In the genomic region with DNA sequence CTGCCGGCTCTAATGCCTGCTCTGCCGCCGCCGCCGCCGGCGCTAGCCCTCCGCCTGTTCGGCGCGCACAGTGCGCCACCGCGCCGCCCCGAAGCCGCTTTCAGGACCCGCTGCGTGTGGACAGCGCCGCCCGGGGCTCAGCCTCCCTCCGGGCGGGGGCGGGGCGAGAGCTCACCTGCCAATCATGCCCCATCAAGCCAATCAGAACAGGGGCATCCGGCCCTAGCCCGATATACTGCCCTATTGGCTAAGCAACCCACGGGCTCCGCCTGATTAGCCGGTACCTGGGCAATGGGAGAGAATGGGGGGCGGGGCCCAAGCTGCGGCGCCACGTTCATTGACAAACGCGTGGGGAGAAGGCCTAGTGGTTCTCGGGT, we compare ENCODE assay signal across 8 mouse cellular contexts. TPM values are rescaled to one million over a fixed set of nuclear protein-coding genes. Genes with fewer than 3 reads are reported as not detected.
DNase-seq lines count a peak whose midpoint lies in the region; ATAC-seq and TF ChIP-seq lines count a peak whose summit lies in the region.

No protein-coding gene starts in this region.

- peak; percentile 93 to 94 for DNase-seq in adrenal gland, postnatal 36 days
- peak; percentile 49 for DNase-seq in heart, adult 8-10 months (ENCODE audit: low spot score)
- DNase-seq in kidney, adult 18-20 months = peak; percentile 83
- peak; percentile 93 for DNase-seq in midbrain, embryonic 14.5 days

- H3K36me3 ChIP-seq in embryonic facial prominence, embryonic 12.5 days = no peaks in the 10 kb centered on the region
- no peaks in the 10 kb centered on the region for H3K36me3 ChIP-seq in limb, embryonic 13.5 days
- no peaks in the 10 kb centered on the region for H3K36me3 ChIP-seq in midbrain, embryonic 14.5 days (ENCODE audit: control insufficient read depth, insufficient read depth, low read length)
- H3K36me3 ChIP-seq in small intestine, adult 2 months (ENCODE audit: control insufficient read depth, insufficient read depth, low read length) = no peaks in the 10 kb centered on the region

- ATAC-seq in embryonic facial prominence, embryonic 12.5 days (ENCODE audit: insufficient number of reproducible peaks, insufficient read depth, low FRiP score, low TSS enrichment) = peak; percentile 97
- ATAC-seq in limb, embryonic 13.5 days (ENCODE audit: low FRiP score, low read depth) = peak; percentile 100
- peak; percentile 96 for ATAC-seq in midbrain, embryonic 14.5 days (ENCODE audit: low FRiP score, low TSS enrichment)
- ATAC-seq in erythroblast, adult 5-6 weeks (replicated peaks; ENCODE audit: low FRiP score, poor library complexity, severe bottlenecking) = no peak

- H3K27ac ChIP-seq in embryonic facial prominence, embryonic 12.5 days = no peak overlapping the region
- no peak overlapping the region for H3K27ac ChIP-seq in limb, embryonic 13.5 days
- peak overlapping the region; percentile 77 for H3K27ac ChIP-seq in midbrain, embryonic 14.5 days (replicated peaks; ENCODE audit: low read depth, low read length)
- H3K27ac ChIP-seq in small intestine, adult 2 months (ENCODE audit: insufficient read depth, low read depth, low read length) = no peak overlapping the region

- H3K4me2 ChIP-seq in embryonic facial prominence, embryonic 12.5 days (replicated peaks) = peak overlapping the region; percentile 72
- H3K4me2 ChIP-seq in limb, embryonic 13.5 days (replicated peaks) = peak overlapping the region; percentile 80
- H3K4me2 ChIP-seq in midbrain, embryonic 14.5 days (ENCODE audit: low read length) = peak overlapping the region; percentile 60

- no peak for TF ChIP-seq POLR2A in small intestine, adult 2 months (IDR thresholded peaks at IDR 0.05; ENCODE audit: low read depth, low read length)

- H3K27me3 ChIP-seq in embryonic facial prominence, embryonic 12.5 days = peaks cover 98% of the 10 kb centered on the region
- H3K27me3 ChIP-seq in limb, embryonic 13.5 days = peaks cover 100% of the 10 kb centered on the region
- H3K27me3 ChIP-seq in midbrain, embryonic 14.5 days (ENCODE audit: control insufficient read depth, insufficient read depth, low read length) = peaks cover 90% of the 10 kb centered on the region
- H3K27me3 ChIP-seq in small intestine, adult 2 months (ENCODE audit: control insufficient read depth, insufficient read depth, low read length) = peaks cover 51% of the 10 kb centered on the region

- no peak for TF ChIP-seq CTCF in small intestine, adult 2 months (IDR thresholded peaks at IDR 0.05; ENCODE audit: extremely low read depth, insufficient read length, insufficient replicate concordance, low read depth, low read length)

- H3K9ac ChIP-seq in embryonic facial prominence, embryonic 12.5 days = no peak overlapping the region
- no peak overlapping the region for H3K9ac ChIP-seq in limb, embryonic 13.5 days
- peak overlapping the region; percentile 59 for H3K9ac ChIP-seq in midbrain, embryonic 14.5 days (replicated peaks; ENCODE audit: low read length)

- 0% methylated on average over 38 of the region's 38 CpGs for WGBS in embryonic facial prominence, embryonic 12.5 days
- WGBS in limb, embryonic 13.5 days = 0% methylated on average over 38 of the region's 38 CpGs
- WGBS in midbrain, embryonic 14.5 days = under 1% methylated on average over 38 of the region's 38 CpGs
- 2% methylated on average over 38 of the region's 38 CpGs for WGBS in small intestine, adult 2 months

- no peaks in the 10 kb centered on the region for H3K9me3 ChIP-seq in embryonic facial prominence, embryonic 12.5 days
- H3K9me3 ChIP-seq in limb, embryonic 13.5 days = no peaks in the 10 kb centered on the region
- H3K9me3 ChIP-seq in midbrain, embryonic 14.5 days (ENCODE audit: control insufficient read depth, low read length) = no peaks in the 10 kb centered on the region

- peak overlapping the region; percentile 35 for H3K4me3 ChIP-seq in embryonic facial prominence, embryonic 12.5 days
- H3K4me3 ChIP-seq in limb, embryonic 13.5 days = peak overlapping the region; percentile 44
- H3K4me3 ChIP-seq in midbrain, embryonic 14.5 days (replicated peaks; ENCODE audit: low read depth, low read length) = peak overlapping the region; percentile 45
- peak overlapping the region; percentile 55 for H3K4me3 ChIP-seq in small intestine, adult 2 months (ENCODE audit: low read depth, low read length)

- 0 out of 2 replicates have a peak, but pooled peaks cover 10% of the 10 kb centered on the region for H3K4me1 ChIP-seq in embryonic facial prominence, embryonic 12.5 days
- peaks cover 22% of the 10 kb centered on the region for H3K4me1 ChIP-seq in limb, embryonic 13.5 days
- 0 out of 2 replicates have a peak, but pooled peaks cover 11% of the 10 kb centered on the region for H3K4me1 ChIP-seq in midbrain, embryonic 14.5 days (ENCODE audit: control insufficient read depth, insufficient read depth, low read length)
- peaks cover 10% of the 10 kb centered on the region; the same call in 1 of the 2 replicates for H3K4me1 ChIP-seq in small intestine, adult 2 months (ENCODE audit: control insufficient read depth, insufficient read depth, insufficient read length, low read length)

RNA-seq across cellular contexts. Expression of gene Pax5, which starts 5.9 kb away (rescaled TPM):
- total RNA-seq in adrenal gland, postnatal 36 days (2021) = under 1 TPM; 0.63 to 0.66 TPM
- polyA plus RNA-seq in embryonic facial prominence, embryonic 12.5 days (2016; fragmentation: Nextera tagmentation; extraction: Ambion mirVana) = 0.03 and 0.19 TPM in 2 replicates
- 1 to 10 TPM in 1 of 4 experiments, under 1 TPM in 3; 0.22 to 2.7 (median 0.55) TPM for total RNA-seq in heart, adult 8-10 months (2022)
- not detected in 2 replicates for polyA plus RNA-seq in limb, embryonic 13.5 days (2015; fragmentation: Nextera tagmentation; extraction: Ambion mirVana)
- 9.2 and 11.3 TPM in 2 replicates for polyA plus RNA-seq in midbrain, embryonic 14.5 days (2014; fragmentation: Nextera tagmentation; extraction: Ambion mirVana)
- 1.2 and 6.3 TPM in 2 replicates for polyA plus RNA-seq in small intestine, adult 2 months (2012; rRNA removed)
- total RNA-seq in erythroblast, adult 5-6 weeks (2015; ENCODE audit: low replicate concordance) = 0.63 TPM in 1 of 2 replicates, not detected in the other
- total RNA-seq in erythroblast, adult 5-6 weeks (2017; ENCODE audit: low replicate concordance) = 0.14 TPM in 1 of 2 replicates, not detected in the other

RNA-seq across cellular contexts. Expression of gene Zcchc7, which starts 51.3 kb away (rescaled TPM):
- total RNA-seq in adrenal gland, postnatal 36 days (2021) = 10 to 100 TPM; 41.8 to 51.2 TPM
- polyA plus RNA-seq in embryonic facial prominence, embryonic 12.5 days (2016; fragmentation: Nextera tagmentation; extraction: Ambion mirVana) = 33.2 and 37.8 TPM in 2 replicates
- total RNA-seq in heart, adult 8-10 months (2022) = 10 to 100 TPM in 3 of 4 experiments, 1 to 10 TPM in 1; 8.4 to 16.7 (median 14.5) TPM
- 41.5 and 47.7 TPM in 2 replicates for polyA plus RNA-seq in limb, embryonic 13.5 days (2015; fragmentation: Nextera tagmentation; extraction: Ambion mirVana)
- polyA plus RNA-seq in midbrain, embryonic 14.5 days (2014; fragmentation: Nextera tagmentation; extraction: Ambion mirVana) = 38.3 and 39.8 TPM in 2 replicates
- polyA plus RNA-seq in small intestine, adult 2 months (2012; rRNA removed) = 2.2 and 3.5 TPM in 2 replicates
- total RNA-seq in erythroblast, adult 5-6 weeks (2015; ENCODE audit: low replicate concordance) = 15.9 and 19.2 TPM in 2 replicates
- 31.5 and 39.8 TPM in 2 replicates for total RNA-seq in erythroblast, adult 5-6 weeks (2017; ENCODE audit: low replicate concordance)
